Mouse (Mus musculus): ENCODE data around the gene Ccr8. TPM values are rescaled to one million over a fixed set of nuclear protein-coding genes. Genes with fewer than 3 reads are reported as not detected.

Ccr8 gene
- polyA plus RNA-seq, 2 experiments, result 1.6 to 3.4 TPM

DNA sequence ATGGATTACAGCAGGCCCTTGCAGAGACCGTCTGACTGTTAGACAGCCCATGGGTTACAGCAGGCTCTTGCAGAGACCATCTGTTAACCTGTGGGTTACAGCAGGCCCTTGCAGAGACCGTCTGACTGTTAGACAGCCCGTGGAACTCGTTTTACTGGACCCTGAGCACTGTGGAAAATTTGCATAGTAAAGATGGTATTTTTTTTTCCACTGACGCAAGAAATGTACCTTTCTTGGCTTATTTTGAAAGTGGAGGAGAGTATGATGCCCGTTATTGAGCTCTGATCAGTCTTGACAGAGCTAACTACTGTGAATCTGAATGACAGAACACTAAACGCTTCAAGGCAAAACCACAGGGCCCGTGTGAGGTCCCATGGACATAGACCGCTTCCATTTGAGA is 35.7 kb upstream of the Ccr8 start:
- no peak for TF ChIP-seq POLR2A (IDR thresholded peaks at IDR 0.05; ENCODE audit: borderline replicate concordance, extremely low read depth, insufficient read depth, insufficient read length)
- H3K9ac ChIP-seq (ENCODE audit: low read depth, low read length, severe bottlenecking), result no peak overlapping the region
- DNase-seq (ENCODE audit: low spot score) (no peak), ATAC-seq (ENCODE audit: low FRiP score, low read depth) (no peak)
- 68% methylated on average over 9 of the region's 9 CpGs for WGBS
- H3K4me1 ChIP-seq (ENCODE audit: control insufficient read depth, insufficient read depth, low read length), result no peaks in the 10 kb centered on the region
- no peaks in the 10 kb centered on the region for H3K27me3 ChIP-seq (ENCODE audit: control insufficient read depth, insufficient read depth, low read length)
- no peak overlapping the region for H3K27ac ChIP-seq (replicated peaks; ENCODE audit: low read depth, low read length)
- H3K9me3 ChIP-seq (ENCODE audit: control insufficient read depth, low read length), result no peaks in the 10 kb centered on the region
- H3K36me3 ChIP-seq (ENCODE audit: control insufficient read depth, insufficient read depth, low read length), result no peaks in the 10 kb centered on the region
- H3K4me2 ChIP-seq (replicated peaks; ENCODE audit: low read depth, low read length, severe bottlenecking), result no peak overlapping the region
- no peak overlapping the region for H3K4me3 ChIP-seq (replicated peaks; ENCODE audit: low read length)

DNA sequence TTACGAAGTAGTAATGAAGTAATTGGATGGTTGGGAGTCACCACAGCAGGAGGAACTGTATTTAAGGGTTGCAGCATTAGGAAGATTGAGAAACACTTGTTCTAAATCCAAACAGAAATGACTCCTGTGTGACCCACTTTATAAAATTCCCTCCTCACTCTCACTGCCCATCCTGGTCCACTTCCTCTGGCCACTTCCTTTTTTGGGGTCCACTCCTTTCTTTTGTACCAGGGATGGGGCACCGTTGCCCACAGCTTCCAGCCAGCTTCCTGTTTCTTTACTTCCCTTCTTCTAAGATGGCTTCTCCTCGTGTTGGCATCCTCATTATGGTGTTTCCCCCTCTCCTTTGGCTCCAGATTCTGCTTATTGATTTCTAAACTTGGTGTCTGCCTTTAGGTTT is 33.2 kb upstream of the Ccr8 start:
- DNase-seq (ENCODE audit: low spot score), result no peak
- no peaks in the 10 kb centered on the region for H3K9me3 ChIP-seq (ENCODE audit: control insufficient read depth, low read length)
- no peaks in the 10 kb centered on the region for H3K27me3 ChIP-seq (ENCODE audit: control insufficient read depth, insufficient read depth, low read length)
- no peak for TF ChIP-seq POLR2A (IDR thresholded peaks at IDR 0.05; ENCODE audit: borderline replicate concordance, extremely low read depth, insufficient read depth, insufficient read length)
- no peak overlapping the region for H3K9ac ChIP-seq (ENCODE audit: low read depth, low read length, severe bottlenecking)
- no peak for ATAC-seq (ENCODE audit: low FRiP score, low read depth)
- no peak overlapping the region for H3K4me3 ChIP-seq (replicated peaks; ENCODE audit: low read length)
- H3K27ac ChIP-seq (replicated peaks; ENCODE audit: low read depth, low read length), result no peak overlapping the region
- H3K4me1 ChIP-seq (ENCODE audit: control insufficient read depth, insufficient read depth, low read length), result no peaks in the 10 kb centered on the region
- H3K36me3 ChIP-seq (ENCODE audit: control insufficient read depth, insufficient read depth, low read length), result no peaks in the 10 kb centered on the region
- H3K4me2 ChIP-seq (replicated peaks; ENCODE audit: low read depth, low read length, severe bottlenecking), result no peak overlapping the region
- WGBS, result 75% methylated on average over 3 of the region's 3 CpGs

DNA sequence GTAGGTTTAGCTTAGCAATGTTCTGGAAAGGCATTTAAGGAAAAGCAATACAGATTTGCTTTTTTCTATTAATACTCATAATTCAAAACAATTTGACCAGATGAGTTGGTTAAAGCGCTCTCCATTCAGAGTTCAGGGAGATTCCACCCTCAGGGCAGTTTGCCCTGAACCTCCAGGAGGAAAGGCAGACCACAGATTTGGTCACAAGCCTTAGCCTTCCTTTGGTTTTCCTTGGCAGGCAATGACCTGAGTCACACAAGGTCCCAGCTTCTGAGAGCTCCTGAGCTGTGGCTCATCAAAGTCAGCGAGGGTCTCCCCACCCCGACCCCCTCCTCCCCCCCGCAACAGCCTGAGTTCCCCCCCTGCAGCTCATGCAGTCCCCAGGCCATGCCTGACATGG is 27.6 kb upstream of the Ccr8 start:
- no peaks in the 10 kb centered on the region for H3K36me3 ChIP-seq (ENCODE audit: control insufficient read depth, insufficient read depth, low read length)
- no peak overlapping the region for H3K9ac ChIP-seq (ENCODE audit: low read depth, low read length, severe bottlenecking)
- no peak overlapping the region for H3K4me2 ChIP-seq (replicated peaks; ENCODE audit: low read depth, low read length, severe bottlenecking)
- no peak for TF ChIP-seq POLR2A (IDR thresholded peaks at IDR 0.05; ENCODE audit: borderline replicate concordance, extremely low read depth, insufficient read depth, insufficient read length)
- WGBS, result 58% methylated on average over 4 of the region's 4 CpGs
- no peak for DNase-seq (ENCODE audit: low spot score)
- no peaks in the 10 kb centered on the region for H3K9me3 ChIP-seq (ENCODE audit: control insufficient read depth, low read length)
- H3K4me1 ChIP-seq (ENCODE audit: control insufficient read depth, insufficient read depth, low read length), result no peaks in the 10 kb centered on the region
- H3K4me3 ChIP-seq (replicated peaks; ENCODE audit: low read length), result no peak overlapping the region
- no peak overlapping the region for H3K27ac ChIP-seq (replicated peaks; ENCODE audit: low read depth, low read length)
- H3K27me3 ChIP-seq (ENCODE audit: control insufficient read depth, insufficient read depth, low read length), result no peaks in the 10 kb centered on the region
- ATAC-seq (ENCODE audit: low FRiP score, low read depth), result no peak

DNA sequence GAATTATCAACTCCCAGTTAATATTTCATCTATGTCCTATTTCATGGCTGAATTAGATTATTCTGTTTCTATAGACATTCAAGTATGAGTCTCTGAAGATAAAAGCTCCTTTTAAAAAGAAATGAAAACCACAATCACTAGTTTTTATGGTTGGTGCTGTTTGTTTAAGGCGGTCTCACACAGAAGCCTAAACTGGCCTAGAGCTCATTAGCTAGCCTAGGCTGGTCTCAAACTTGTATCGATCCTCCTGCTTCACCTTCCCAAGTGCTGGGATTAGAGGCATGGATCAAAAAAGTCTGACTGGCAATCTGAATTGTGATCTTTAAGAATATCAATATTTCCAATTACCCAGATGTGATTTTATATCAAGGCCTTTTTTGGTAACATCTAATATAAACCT is 24.3 kb upstream of the Ccr8 start:
- Histone ChIP-seq H3K36me3 (ENCODE audit: control insufficient read depth, insufficient read depth, low read length) (no peaks in the 10 kb centered on the region), H3K9ac (ENCODE audit: low read depth, low read length, severe bottlenecking) (no peak overlapping the region), H3K4me1 (ENCODE audit: control insufficient read depth, insufficient read depth, low read length) (no peaks in the 10 kb centered on the region), H3K4me2 (replicated peaks; ENCODE audit: low read depth, low read length, severe bottlenecking) (no peak overlapping the region), H3K9me3 (ENCODE audit: control insufficient read depth, low read length) (no peaks in the 10 kb centered on the region), H3K27ac (replicated peaks; ENCODE audit: low read depth, low read length) (no peak overlapping the region), H3K4me3 (replicated peaks; ENCODE audit: low read length) (no peak overlapping the region), H3K27me3 (ENCODE audit: control insufficient read depth, insufficient read depth, low read length) (no peaks in the 10 kb centered on the region)
- no peak for TF ChIP-seq POLR2A (IDR thresholded peaks at IDR 0.05; ENCODE audit: borderline replicate concordance, extremely low read depth, insufficient read depth, insufficient read length)
- DNase-seq (ENCODE audit: low spot score) (no peak), ATAC-seq (ENCODE audit: low FRiP score, low read depth) (no peak)
- 79% methylated on average over 2 of the region's 2 CpGs for WGBS

DNA sequence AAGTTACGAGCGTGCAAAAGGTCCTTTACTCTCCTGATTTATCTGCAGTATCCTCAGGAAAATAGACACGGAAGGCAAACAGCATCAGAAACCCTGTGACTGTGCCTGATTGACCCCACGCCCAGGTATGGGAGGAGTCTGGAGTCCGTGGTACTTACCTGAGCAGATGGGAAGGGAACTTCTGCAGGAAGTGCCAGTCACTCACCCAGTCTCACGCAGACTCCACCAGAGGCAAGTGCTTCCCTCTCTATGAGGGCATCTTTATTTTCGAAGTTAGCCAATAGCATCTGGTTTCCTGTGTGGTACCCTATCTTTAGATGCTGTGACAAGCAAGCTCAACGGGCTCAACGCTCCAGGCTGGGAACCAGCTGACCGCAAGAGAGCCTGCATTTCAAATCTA is 23.9 kb upstream of the Ccr8 start:
- DNase-seq (ENCODE audit: low spot score) (no peak), ATAC-seq (ENCODE audit: low FRiP score, low read depth) (no peak)
- Histone ChIP-seq H3K4me2 (replicated peaks; ENCODE audit: low read depth, low read length, severe bottlenecking) (no peak overlapping the region), H3K9me3 (ENCODE audit: control insufficient read depth, low read length) (no peaks in the 10 kb centered on the region), H3K36me3 (ENCODE audit: control insufficient read depth, insufficient read depth, low read length) (no peaks in the 10 kb centered on the region), H3K9ac (ENCODE audit: low read depth, low read length, severe bottlenecking) (no peak overlapping the region), H3K4me3 (replicated peaks; ENCODE audit: low read length) (no peak overlapping the region), H3K4me1 (ENCODE audit: control insufficient read depth, insufficient read depth, low read length) (no peaks in the 10 kb centered on the region), H3K27ac (replicated peaks; ENCODE audit: low read depth, low read length) (no peak overlapping the region), H3K27me3 (ENCODE audit: control insufficient read depth, insufficient read depth, low read length) (no peaks in the 10 kb centered on the region)
- WGBS, result 53% methylated on average over 10 of the region's 10 CpGs
- TF ChIP-seq POLR2A (IDR thresholded peaks at IDR 0.05; ENCODE audit: borderline replicate concordance, extremely low read depth, insufficient read depth, insufficient read length), result no peak

DNA sequence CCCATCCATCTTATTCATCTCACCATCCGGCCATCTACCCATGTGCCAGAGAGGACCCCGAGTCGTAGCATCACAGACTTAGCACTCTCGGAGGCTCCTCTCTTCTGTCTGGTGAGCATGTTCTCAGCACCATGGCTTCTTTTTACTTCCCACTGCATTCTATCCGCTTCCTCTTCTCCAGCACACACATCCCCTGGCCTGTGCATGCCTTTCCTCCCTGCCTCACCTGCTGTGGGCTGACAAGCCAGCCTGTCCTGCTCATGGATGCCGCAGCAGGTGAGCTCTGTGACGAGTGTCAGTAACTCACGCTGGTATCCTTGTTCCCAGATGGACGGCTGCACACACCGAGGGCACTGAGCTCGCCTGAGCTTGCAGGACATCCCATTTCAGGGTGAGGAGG is 22.1 kb upstream of the Ccr8 start, which contains the start of gene Cx3cr1:
Gene Cx3cr1, minus strand, starts transcription at position 101 of the 400 bp plus-strand sequence.
- Histone ChIP-seq H3K27me3 (ENCODE audit: control insufficient read depth, insufficient read depth, low read length) (no peaks in the 10 kb centered on the region), H3K36me3 (ENCODE audit: control insufficient read depth, insufficient read depth, low read length) (no peaks in the 10 kb centered on the region), H3K4me2 (replicated peaks; ENCODE audit: low read depth, low read length, severe bottlenecking) (no peak within 1 kb of the TSS), H3K9ac (ENCODE audit: low read depth, low read length, severe bottlenecking) (no peak within 1 kb of the TSS), H3K9me3 (ENCODE audit: control insufficient read depth, low read length) (no peaks in the 10 kb centered on the region), H3K4me3 (replicated peaks; ENCODE audit: low read length) (no peak within 1 kb of the TSS), H3K27ac (replicated peaks; ENCODE audit: low read depth, low read length) (no peak within 1 kb of the TSS), H3K4me1 (ENCODE audit: control insufficient read depth, insufficient read depth, low read length) (no peaks in the 10 kb centered on the region)
- 82% methylated on average over 11 of the region's 11 CpGs for WGBS
- DNase-seq (ENCODE audit: low spot score), result no peak
- no peak for TF ChIP-seq POLR2A (IDR thresholded peaks at IDR 0.05; ENCODE audit: borderline replicate concordance, extremely low read depth, insufficient read depth, insufficient read length)
- ATAC-seq (ENCODE audit: low FRiP score, low read depth), result no peak
